Mouse (Mus musculus) spleen, postnatal 4 days (tissue): ENCODE results near the gene Kdm1a.

Experiments used
- DNase-seq, 2 experiments: peaks; one replicate each; pipeline ENCODE4 v3.0.0; 2022; ENCODE audit warnings: low spot score in 2 of 2

Gene Kdm1a

DNA sequence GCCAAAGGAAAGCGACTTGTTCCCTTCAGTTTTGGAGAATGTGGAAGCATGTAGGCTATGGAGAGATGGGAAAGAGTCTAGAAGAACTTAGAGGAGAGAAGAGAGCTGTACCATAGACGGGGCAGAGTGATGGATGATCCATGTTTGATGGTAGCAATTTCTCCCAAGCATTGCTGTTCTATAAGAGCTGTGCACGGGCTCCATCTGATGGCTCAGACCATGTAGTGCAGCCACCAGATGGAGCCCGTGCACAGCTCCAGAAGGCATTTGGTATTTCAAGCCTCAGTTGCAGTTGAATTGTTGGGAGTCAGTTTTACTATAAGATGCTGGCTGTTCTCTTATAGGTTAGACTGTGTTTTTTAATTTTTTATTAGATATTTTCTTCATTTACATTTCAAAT lies 76.1 kb downstream of the Kdm1a start:
- DNase-seq, result peak; percentile 39 to 76

DNA sequence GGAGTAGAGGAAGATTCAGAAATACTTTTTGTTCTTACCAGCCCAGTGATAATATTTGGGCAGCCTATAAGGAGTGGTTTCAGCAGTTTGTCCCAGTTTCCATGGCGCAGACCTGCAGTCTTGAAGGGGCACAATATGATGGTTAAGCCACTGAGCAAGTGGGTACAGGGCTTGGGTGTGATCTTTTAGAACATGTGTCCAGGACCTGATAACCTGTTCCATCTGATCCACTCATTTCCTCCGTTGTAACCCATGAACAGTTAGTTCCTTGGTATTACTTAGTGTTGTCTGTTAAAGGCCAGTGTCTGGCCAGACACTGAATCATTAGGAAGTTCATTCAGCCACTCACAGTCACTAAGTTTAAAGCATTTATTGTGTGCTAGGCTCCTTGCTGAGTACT lies 78.2 kb downstream of the Kdm1a start:
- no peak for DNase-seq

DNA sequence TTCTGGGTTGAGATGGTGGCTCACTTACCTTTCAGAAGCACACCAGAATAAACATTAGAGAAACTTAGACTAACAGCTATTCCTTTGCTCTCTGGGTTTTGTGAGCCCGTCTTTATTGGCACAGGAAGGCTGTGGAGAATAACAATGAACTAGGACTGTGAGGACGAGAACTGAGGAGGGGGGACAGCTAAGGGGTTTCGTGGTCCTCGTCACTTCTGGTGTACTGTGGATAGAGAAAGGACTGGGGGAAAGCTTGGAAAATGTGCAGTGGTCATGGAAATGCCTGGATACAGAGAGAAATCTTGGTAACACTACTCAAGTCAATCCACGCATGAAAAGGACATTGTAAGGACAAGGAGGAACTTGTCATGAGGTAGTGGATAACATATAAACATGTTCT lies 80.6 kb downstream of the Kdm1a start:
- no peak for DNase-seq

DNA sequence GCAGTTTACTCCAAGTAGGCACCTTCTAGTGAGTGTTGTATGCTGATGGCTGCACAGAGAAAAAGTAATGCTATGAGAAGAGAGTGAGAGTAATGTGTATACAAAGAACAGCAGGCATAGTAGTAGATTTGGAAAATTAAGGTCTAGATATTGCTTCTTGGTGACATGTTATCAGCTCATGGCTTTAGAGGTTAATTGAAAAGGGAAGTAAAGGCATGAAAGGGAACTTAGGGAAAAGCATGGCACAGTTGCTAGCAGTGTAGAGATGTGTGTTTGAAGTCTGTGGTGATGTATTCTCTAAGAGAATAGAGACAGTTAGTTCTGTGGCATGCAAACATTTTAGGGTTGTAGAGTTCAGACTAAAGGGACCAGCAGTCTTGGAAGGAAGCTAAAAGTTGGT lies 82.7 kb downstream of the Kdm1a start:
- no peak for DNase-seq

DNA sequence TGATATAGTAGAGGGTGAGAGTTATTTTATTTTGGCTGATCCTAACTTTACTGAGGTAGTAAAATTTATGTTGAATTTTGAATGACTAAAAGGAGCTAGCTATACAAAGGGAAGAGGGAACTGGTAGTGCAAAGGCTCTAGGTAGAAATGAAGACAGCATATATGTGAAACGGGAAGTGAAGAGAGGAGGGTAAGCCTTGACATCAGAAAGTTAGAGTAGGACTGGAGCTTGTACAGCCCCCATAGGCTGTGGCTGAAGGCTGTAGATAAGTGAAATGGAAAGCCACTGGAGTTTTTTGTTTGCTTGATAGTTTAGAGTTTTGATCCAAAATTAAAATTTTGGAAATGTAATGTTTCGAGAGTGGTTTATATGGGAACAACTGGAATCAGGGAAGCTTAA lies 83.9 kb downstream of the Kdm1a start:
- DNase-seq, result no peak

DNA sequence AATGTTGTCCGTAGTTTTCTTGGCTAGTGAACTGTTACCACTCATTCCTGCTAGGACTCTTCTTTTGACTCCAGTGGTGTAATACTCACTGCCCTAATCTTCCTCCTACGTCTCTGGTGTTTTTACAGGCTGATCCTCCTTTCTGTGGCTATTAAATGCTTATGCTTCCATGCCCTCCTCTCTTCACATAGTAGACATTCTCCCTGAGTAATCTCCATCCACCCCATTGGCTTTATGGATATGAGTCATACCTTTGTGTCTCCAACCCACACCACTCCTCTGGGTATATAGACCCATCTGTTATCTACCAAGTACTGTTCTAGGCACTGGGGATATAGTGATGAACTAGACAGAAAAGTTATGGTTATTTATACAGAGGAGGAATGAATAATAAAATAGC lies 84.4 kb downstream of the Kdm1a start:
- no peak for DNase-seq

GRCm38 (mm10) chr4:136512905-136513304 lies 89.6 kb downstream of the Kdm1a start:
- DNase-seq, result no peak

- no peak for DNase-seq
These were observed 90.8 kb downstream of the Kdm1a start for GRCm38 (mm10) chr4:136511708-136512107.

DNA sequence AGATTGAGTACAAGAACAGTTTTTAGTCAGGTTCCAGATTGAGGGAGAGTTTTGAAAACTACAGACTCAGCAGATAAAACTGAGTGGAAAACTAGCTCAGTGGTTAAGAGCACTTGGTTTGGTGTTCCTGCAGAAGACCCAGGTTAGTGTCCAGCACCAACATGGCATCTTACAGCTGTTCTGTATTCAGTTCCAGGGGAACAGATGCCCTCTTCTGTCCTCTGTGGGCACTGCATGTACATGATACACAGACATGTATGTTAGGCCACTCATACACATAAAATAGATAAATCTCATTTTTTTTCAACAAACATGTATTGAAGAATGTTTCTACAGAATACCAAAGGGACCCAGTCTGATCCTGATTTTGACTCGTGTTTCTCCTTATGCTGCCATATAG lies 92.7 kb downstream of the Kdm1a start:
- DNase-seq, result no peak

DNA sequence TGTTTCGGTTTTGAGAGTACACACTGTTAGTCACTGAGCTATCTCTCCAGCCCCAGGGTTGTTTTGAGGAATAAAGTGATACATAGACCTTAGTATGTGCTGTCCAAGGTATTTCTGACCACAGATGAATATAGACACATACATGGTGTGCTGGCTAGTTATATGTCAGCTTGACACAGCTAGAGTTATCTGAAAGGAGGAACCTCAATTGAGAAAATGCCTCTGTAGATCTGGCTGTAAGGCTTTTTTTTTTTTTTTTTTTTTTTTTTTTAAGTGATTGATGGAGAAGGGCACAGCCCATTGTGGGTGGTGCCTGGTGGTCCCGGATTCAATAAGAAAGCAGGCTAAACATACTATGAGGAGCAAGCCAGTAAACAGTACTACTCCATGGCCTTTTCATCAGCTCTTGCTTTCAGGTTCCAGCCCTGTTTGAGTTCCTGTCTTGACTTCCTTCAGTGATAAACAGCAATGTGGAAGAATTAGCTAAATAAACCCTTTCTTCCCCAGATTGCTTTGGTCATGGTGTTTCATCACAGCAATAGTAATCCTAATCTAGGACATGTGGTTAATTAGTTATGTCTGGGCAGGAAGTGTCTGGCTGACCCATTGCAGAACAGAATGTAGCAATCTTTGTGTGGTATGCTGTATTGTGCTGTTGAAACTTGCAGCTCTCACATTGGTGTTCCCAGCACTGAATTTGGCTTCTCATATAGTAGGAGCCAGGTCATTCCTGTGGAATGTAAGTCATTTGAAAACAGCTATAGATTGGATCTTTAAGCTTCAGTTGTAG lies 96.9 kb downstream of the Kdm1a start:
- DNase-seq, result no peak
